Comparison of ENCODE assay signal across 9 mouse cellular contexts in the genomic region with DNA sequence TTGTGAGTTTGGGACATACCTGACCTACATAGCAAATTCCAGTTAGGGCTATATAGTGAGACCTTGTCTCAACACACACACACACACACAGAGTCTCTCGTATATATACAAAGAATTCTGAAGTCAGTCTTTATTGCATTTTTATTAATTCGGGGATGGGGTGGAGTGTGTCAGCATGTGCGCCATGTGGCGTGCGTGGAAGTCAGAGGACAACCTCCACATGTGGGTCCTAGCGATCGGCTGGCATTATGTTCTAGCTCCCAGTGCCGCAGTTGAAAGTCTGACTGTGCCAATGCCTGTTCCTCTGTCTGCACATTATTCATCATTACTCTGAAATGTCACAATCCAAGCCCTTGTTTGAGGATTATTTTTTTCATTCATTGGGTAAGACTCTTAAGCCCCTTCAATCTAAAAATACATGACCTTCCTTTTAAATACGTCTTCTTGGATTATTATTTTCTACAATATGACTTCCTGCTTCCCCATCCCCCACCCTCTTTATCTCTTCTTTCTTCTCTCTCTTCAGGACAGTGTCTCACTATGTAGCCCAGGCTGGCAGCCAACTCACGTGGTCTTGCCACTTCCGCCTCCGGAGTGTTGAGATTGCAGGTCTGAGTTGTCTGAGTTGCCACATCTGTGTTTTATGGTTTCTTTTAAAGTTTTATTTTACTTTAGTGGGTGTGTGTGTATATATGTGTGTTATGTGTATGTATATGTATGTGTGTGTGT.
DNase-seq lines count a peak whose midpoint lies in the region.
"Had no signal": no experiment of that assay in that cellular context is flagged by ENCODE, and none has a peak within 500 bp of the region (broad histone marks: within the 10 kb centered on the region; RNA-seq: fewer than 3 reads in every experiment).

No protein-coding gene starts in this region.

- peak; percentile 24 for DNase-seq in right cerebral cortex, postnatal 14 days
- DNase-seq in right cerebral cortex, adult 2 months (ENCODE audit: low spot score in 2 of 2): no peak
- DNase-seq in MEL-GATA-1-ER (ENCODE audit: extremely low read depth, low read depth): peak; percentile 33
- DNase-seq in layer of hippocampus, adult 8-10 months (ENCODE audit: low spot score in 2 of 2): peak; percentile 32 to 40
- DNase-seq in naive thymus-derived CD4-positive, alpha-beta T cell, adult 2 months (ENCODE audit: low read depth): peak; percentile 80
- no peak for DNase-seq in kidney, adult 18-20 months
- DNase-seq in left cerebral cortex, postnatal 36 days (ENCODE audit: low spot score in 2 of 2): no peak
- DNase-seq: cerebellum, postnatal 36 days; kidney, postnatal 36 days had no signal

- intact Hi-C loops in left cerebral cortex, postnatal 36 days (cut with DNase I): no loop called here

Comparison
In these comparisons a context has a peak if more than half of its experiments do, and no peak if none do; other contexts are left out.
1. DNase-seq: peak in right cerebral cortex, postnatal 14 days (single experiment), MEL-GATA-1-ER (single experiment), layer of hippocampus, adult 8-10 months (2 of 2) and naive thymus-derived CD4-positive, alpha-beta T cell, adult 2 months (single experiment); none in right cerebral cortex, adult 2 months (0 of 2), kidney, adult 18-20 months (single experiment) and left cerebral cortex, postnatal 36 days (0 of 2).